Mouse (Mus musculus): ENCODE measurements at regions not wholly inside any gene's neighbourhood (a gene's known extent, or its start where the extent isn't known, plus 50 kb on each side); places are given as distances from the start of the nearest gene placed in this dataset.

GRCm38 (mm10) chr4:10114831-10115230 lies 759.5 kb upstream of the 2610301B20Rik start:
- Histone ChIP-seq H3K27ac (ENCODE audit: low read depth, low read length) (no peak overlapping the region), H3K9ac (ENCODE audit: low read length) (no peak overlapping the region), H3K4me2 (ENCODE audit: low read depth, low read length, severe bottlenecking) (no peak overlapping the region), H3K4me3 (ENCODE audit: low read depth, low read length) (no peak overlapping the region), H3K27me3 (ENCODE audit: control insufficient read depth, insufficient read depth, low read length) (no peaks in the 10 kb centered on the region), H3K4me1 (replicated peaks; ENCODE audit: control insufficient read depth, insufficient read depth, low read length) (no peaks in the 10 kb centered on the region), H3K36me3 (ENCODE audit: control insufficient read depth, insufficient read depth, low read length) (no peaks in the 10 kb centered on the region), H3K9me3 (ENCODE audit: control insufficient read depth, low read length) (no peaks in the 10 kb centered on the region)
- no peak for DNase-seq (ENCODE audit: low spot score)
- WGBS, result 74% methylated on average over 4 of the region's 4 CpGs
- no peak for ATAC-seq (replicated peaks; ENCODE audit: low FRiP score)

GRCm38 (mm10) chr4:10117964-10118363 lies 756.3 kb upstream of the 2610301B20Rik start:
- 69% methylated on average over 2 of the region's 2 CpGs for WGBS
- Histone ChIP-seq H3K9ac (ENCODE audit: low read length) (no peak overlapping the region), H3K27me3 (ENCODE audit: control insufficient read depth, insufficient read depth, low read length) (no peaks in the 10 kb centered on the region), H3K4me3 (ENCODE audit: low read depth, low read length) (no peak overlapping the region), H3K36me3 (ENCODE audit: control insufficient read depth, insufficient read depth, low read length) (no peaks in the 10 kb centered on the region), H3K9me3 (ENCODE audit: control insufficient read depth, low read length) (no peaks in the 10 kb centered on the region), H3K4me2 (ENCODE audit: low read depth, low read length, severe bottlenecking) (no peak overlapping the region), H3K27ac (ENCODE audit: low read depth, low read length) (no peak overlapping the region), H3K4me1 (replicated peaks; ENCODE audit: control insufficient read depth, insufficient read depth, low read length) (no peaks in the 10 kb centered on the region)
- DNase-seq (ENCODE audit: low spot score) (no peak), ATAC-seq (replicated peaks; ENCODE audit: low FRiP score) (no peak)

- 64% methylated on average over 2 of the region's 2 CpGs for WGBS
- H3K4me1 ChIP-seq (replicated peaks; ENCODE audit: control insufficient read depth, insufficient read depth, low read length), result no peaks in the 10 kb centered on the region
- H3K9me3 ChIP-seq (ENCODE audit: control insufficient read depth, low read length), result no peaks in the 10 kb centered on the region
- DNase-seq (ENCODE audit: low spot score), result no peak
- ATAC-seq (replicated peaks; ENCODE audit: low FRiP score), result no peak
- H3K9ac ChIP-seq (ENCODE audit: low read length), result no peak overlapping the region
- H3K4me3 ChIP-seq (ENCODE audit: low read depth, low read length), result no peak overlapping the region
- H3K4me2 ChIP-seq (ENCODE audit: low read depth, low read length, severe bottlenecking), result no peak overlapping the region
- no peak overlapping the region for H3K27ac ChIP-seq (ENCODE audit: low read depth, low read length)
- H3K36me3 ChIP-seq (ENCODE audit: control insufficient read depth, insufficient read depth, low read length), result no peaks in the 10 kb centered on the region; the same call in 1 of the 2 replicates
- H3K27me3 ChIP-seq (ENCODE audit: control insufficient read depth, insufficient read depth, low read length), result no peaks in the 10 kb centered on the region
Measured at GRCm38 (mm10) chr4:10124252-10124651, 750.0 kb upstream of the 2610301B20Rik start.

- no peak for DNase-seq (ENCODE audit: low spot score)
- 79% methylated on average over 6 of the region's 6 CpGs for WGBS
- no peak for ATAC-seq (replicated peaks; ENCODE audit: low FRiP score)
Measured at GRCm38 (mm10) chr4:10141238-10141934, 732.9 kb upstream of the 2610301B20Rik start.

GRCm38 (mm10) chr4:10149911-10150310 lies 724.4 kb upstream of the 2610301B20Rik start:
- Histone ChIP-seq H3K4me1 (replicated peaks; ENCODE audit: control insufficient read depth, insufficient read depth, low read length) (no peaks in the 10 kb centered on the region), H3K4me3 (ENCODE audit: low read depth, low read length) (no peak overlapping the region), H3K9me3 (ENCODE audit: control insufficient read depth, low read length) (no peaks in the 10 kb centered on the region), H3K27me3 (ENCODE audit: control insufficient read depth, insufficient read depth, low read length) (no peaks in the 10 kb centered on the region), H3K27ac (ENCODE audit: low read depth, low read length) (no peak overlapping the region), H3K36me3 (ENCODE audit: control insufficient read depth, insufficient read depth, low read length) (no peaks in the 10 kb centered on the region), H3K9ac (ENCODE audit: low read length) (no peak overlapping the region), H3K4me2 (ENCODE audit: low read depth, low read length, severe bottlenecking) (no peak overlapping the region)
- 85% methylated on average over 2 of the region's 2 CpGs for WGBS
- ATAC-seq (replicated peaks; ENCODE audit: low FRiP score) (no peak), DNase-seq (ENCODE audit: low spot score) (no peak)

More at GRCm38 (mm10) chr4:10141238-10141934, 732.9 kb upstream of the 2610301B20Rik start:
- H3K36me3 ChIP-seq (ENCODE audit: control insufficient read depth, insufficient read depth, low read length), result no peaks in the 10 kb centered on the region
- H3K4me1 ChIP-seq (replicated peaks; ENCODE audit: control insufficient read depth, insufficient read depth, low read length), result no peaks in the 10 kb centered on the region
- H3K27me3 ChIP-seq (ENCODE audit: control insufficient read depth, insufficient read depth, low read length), result no peaks in the 10 kb centered on the region
- no peaks in the 10 kb centered on the region for H3K9me3 ChIP-seq (ENCODE audit: control insufficient read depth, low read length)
- H3K27ac ChIP-seq (ENCODE audit: low read depth, low read length), result no peak overlapping the region
- H3K4me3 ChIP-seq (ENCODE audit: low read depth, low read length), result no peak overlapping the region
- H3K9ac ChIP-seq (ENCODE audit: low read length), result no peak overlapping the region
- no peak overlapping the region for H3K4me2 ChIP-seq (ENCODE audit: low read depth, low read length, severe bottlenecking)

- DNase-seq (ENCODE audit: low spot score) (no peak), ATAC-seq (replicated peaks; ENCODE audit: low FRiP score) (no peak; the same call in 1 of the 2 replicates)
- H3K4me3 ChIP-seq (ENCODE audit: low read depth, low read length), result no peak overlapping the region
- no peaks in the 10 kb centered on the region for H3K4me1 ChIP-seq (replicated peaks; ENCODE audit: control insufficient read depth, insufficient read depth, low read length)
- no peaks in the 10 kb centered on the region for H3K27me3 ChIP-seq (ENCODE audit: control insufficient read depth, insufficient read depth, low read length)
- H3K4me2 ChIP-seq (ENCODE audit: low read depth, low read length, severe bottlenecking), result no peak overlapping the region
- H3K9ac ChIP-seq (ENCODE audit: low read length), result no peak overlapping the region
- H3K9me3 ChIP-seq (ENCODE audit: control insufficient read depth, low read length), result no peaks in the 10 kb centered on the region
- H3K27ac ChIP-seq (ENCODE audit: low read depth, low read length), result no peak overlapping the region
- WGBS, result 18% methylated on average over 2 of the region's 2 CpGs
- no peaks in the 10 kb centered on the region for H3K36me3 ChIP-seq (ENCODE audit: control insufficient read depth, insufficient read depth, low read length)
Measured at GRCm38 (mm10) chr4:10150501-10150900, 723.8 kb upstream of the 2610301B20Rik start.

GRCm38 (mm10) chr4:10155705-10156390 lies 718.5 kb upstream of the 2610301B20Rik start:
- DNase-seq (ENCODE audit: low spot score) (no peak), ATAC-seq (replicated peaks; ENCODE audit: low FRiP score) (no peak)
- WGBS, result 88% methylated on average over 5 of the region's 5 CpGs
- no peaks in the 10 kb centered on the region for H3K36me3 ChIP-seq (ENCODE audit: control insufficient read depth, insufficient read depth, low read length)
- H3K9me3 ChIP-seq (ENCODE audit: control insufficient read depth, low read length), result no peaks in the 10 kb centered on the region
- no peak overlapping the region for H3K4me2 ChIP-seq (ENCODE audit: low read depth, low read length, severe bottlenecking)
- no peaks in the 10 kb centered on the region for H3K27me3 ChIP-seq (ENCODE audit: control insufficient read depth, insufficient read depth, low read length)
- no peaks in the 10 kb centered on the region for H3K4me1 ChIP-seq (replicated peaks; ENCODE audit: control insufficient read depth, insufficient read depth, low read length)
- no peak overlapping the region for H3K4me3 ChIP-seq (ENCODE audit: low read depth, low read length)
- H3K27ac ChIP-seq (ENCODE audit: low read depth, low read length), result no peak overlapping the region
- H3K9ac ChIP-seq (ENCODE audit: low read length), result no peak overlapping the region

GRCm38 (mm10) chr4:10189896-10190295 lies 684.4 kb upstream of the 2610301B20Rik start:
- no peaks in the 10 kb centered on the region for H3K27me3 ChIP-seq (ENCODE audit: control insufficient read depth, insufficient read depth, low read length)
- H3K9ac ChIP-seq (ENCODE audit: low read length), result no peak overlapping the region
- ATAC-seq (replicated peaks; ENCODE audit: low FRiP score), result no peak
- no peak overlapping the region for H3K4me2 ChIP-seq (ENCODE audit: low read depth, low read length, severe bottlenecking)
- no peak overlapping the region for H3K4me3 ChIP-seq (ENCODE audit: low read depth, low read length)
- no peaks in the 10 kb centered on the region for H3K9me3 ChIP-seq (ENCODE audit: control insufficient read depth, low read length)
- no peak overlapping the region for H3K27ac ChIP-seq (ENCODE audit: low read depth, low read length)
- no peak for DNase-seq (ENCODE audit: low spot score)
- H3K36me3 ChIP-seq (ENCODE audit: control insufficient read depth, insufficient read depth, low read length), result no peaks in the 10 kb centered on the region
- 78% methylated on average over 3 of the region's 3 CpGs for WGBS
- no peaks in the 10 kb centered on the region for H3K4me1 ChIP-seq (replicated peaks; ENCODE audit: control insufficient read depth, insufficient read depth, low read length)
